Mouse (Mus musculus) forebrain, embryonic 11.5 days (tissue): ENCODE data around the gene Mpz. TPM values are rescaled to one million over a fixed set of nuclear protein-coding genes. Genes with fewer than 3 reads are reported as not detected.
A peak's percentile ranks its signal among the peaks of the same experiment; 100 is the strongest.
"Not testable (repeated sequence)": the region's sequence is repeated elsewhere in the genome, so short reads cannot be mapped to it uniquely, and the experiment has no call there.

Source experiments
- ATAC-seq: fragments of 200-750 bp; cut with Nextera tagmentation; replicated peaks from 2 replicates; pipeline ENCODE4 v1.8.0; 2017; ENCODE audit warnings: moderate TSS enrichment; ENCODE audit not compliant: low FRiP score
- DNase-seq: peaks from one replicate; pipeline ENCODE4 v3.0.0-alpha.2; 2017; ENCODE audit warnings: low spot score
- H3K27ac ChIP-seq: fragments of 300-500 bp; sonication (generic); 2 replicates; pipeline ENCODE4 v1.5.1; 2014; ENCODE audit warnings: low read depth, low read length
- H3K27me3 ChIP-seq: fragments of 300-500 bp; sonication (generic); 2 replicates; pipeline ENCODE4 v1.6.1; 2014; ENCODE audit warnings: mild to moderate bottlenecking, low read length, mixed read lengths; ENCODE audit not compliant: control insufficient read depth, insufficient read depth
- H3K36me3 ChIP-seq: fragments of 300-500 bp; sonication (generic); 2 replicates; pipeline ENCODE4 v1.6.1; 2014; ENCODE audit warnings: mild to moderate bottlenecking, low read length, moderate library complexity, mixed read lengths; ENCODE audit not compliant: control insufficient read depth, insufficient read depth
- H3K4me1 ChIP-seq: fragments of 300-500 bp; sonication (generic); replicated peaks from 2 replicates; pipeline ENCODE4 v1.6.1; 2014; ENCODE audit warnings: low read length, mixed read lengths; ENCODE audit not compliant: control insufficient read depth, insufficient read depth
- H3K4me2 ChIP-seq: fragments of 300-500 bp; sonication (generic); 2 replicates; pipeline ENCODE4 v1.6.1; 2014; ENCODE audit warnings: low read depth, mild to moderate bottlenecking, low read length, moderate library complexity, mixed read lengths; ENCODE audit not compliant: severe bottlenecking
- H3K4me3 ChIP-seq: fragments of 300-500 bp; sonication (generic); 2 replicates; pipeline ENCODE4 v1.5.1; 2014; ENCODE audit warnings: low read depth, low read length
- H3K9ac ChIP-seq: fragments of 300-500 bp; sonication (generic); 2 replicates; pipeline ENCODE4 v1.6.1; 2014; ENCODE audit warnings: low read length
- H3K9me3 ChIP-seq: fragments of 300-500 bp; sonication (generic); 2 replicates; pipeline ENCODE4 v1.6.1; 2016; ENCODE audit warnings: low read length, mixed read lengths; ENCODE audit not compliant: control insufficient read depth
- WGBS: fragments of 180-500 bp; shearing (Covaris S2); extraction: QIAGEN DNeasy Blood & Tissue Kit; methylation state at CpG from one replicate; pipeline ENCODE4 v1.1.7; 2014; 5-methylcytosine and 5-hydroxymethylcytosine counted together
- polyA plus RNA-seq: library from polyadenylated mRNA; unstranded; fragments of >200 nt; fragmentation: Nextera tagmentation; extraction: Ambion mirVana; gene quantifications from 2 replicates; pipeline ENCODE4 v1.2.1, GENCODE M21; 2014

Gene Mpz
- polyA plus RNA-seq, 1 experiment from 2014 or later, result 0.13 TPM

DNA sequence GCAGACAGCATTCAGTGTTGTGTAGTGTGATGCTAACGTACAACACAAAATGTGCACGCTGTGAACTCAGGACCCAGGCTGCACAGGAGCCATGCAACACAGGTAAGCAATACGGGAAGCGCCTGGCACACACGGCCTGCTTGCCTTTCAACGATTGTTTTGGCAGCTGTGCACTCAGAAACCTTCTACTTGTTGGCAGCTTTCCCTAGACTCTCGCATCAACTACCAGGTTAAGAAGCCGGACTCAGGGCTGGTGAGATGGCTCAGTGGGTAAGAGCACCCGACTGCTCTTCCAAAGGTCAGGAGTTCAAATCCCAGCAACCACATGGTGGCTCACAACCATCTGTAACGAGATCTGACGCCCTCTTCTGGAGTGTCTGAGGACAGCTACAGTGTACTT is 7.5 kb upstream of the Mpz start:
- WGBS, result 85% methylated on average over 11 of the region's 11 CpGs

GRCm38 (mm10) chr1:171150838-171151391 is 404 bp downstream of the Mpz start:
- no peak for DNase-seq
- Histone ChIP-seq H3K27me3 (no peaks in the 10 kb centered on the region), H3K9me3 (no peaks in the 10 kb centered on the region), H3K9ac (peak overlapping the region; percentile 54), H3K4me2 (peak overlapping the region; percentile 70), H3K4me1 (peaks cover 4% of the 10 kb centered on the region), H3K4me3 (peak overlapping the region; percentile 75), H3K36me3 (no peaks in the 10 kb centered on the region), H3K27ac (no peak overlapping the region)
- ATAC-seq, result peak; percentile 35
- WGBS, result 10% methylated on average over 18 of the region's 18 CpGs

More for the DNA sequence above, 7.5 kb upstream of the Mpz start:
- not testable (repeated sequence) for H3K27me3 ChIP-seq, H3K36me3 ChIP-seq, H3K9ac ChIP-seq, H3K4me2 ChIP-seq, H3K27ac ChIP-seq, ATAC-seq, DNase-seq, H3K4me1 ChIP-seq, H3K9me3 ChIP-seq, H3K4me3 ChIP-seq

DNA sequence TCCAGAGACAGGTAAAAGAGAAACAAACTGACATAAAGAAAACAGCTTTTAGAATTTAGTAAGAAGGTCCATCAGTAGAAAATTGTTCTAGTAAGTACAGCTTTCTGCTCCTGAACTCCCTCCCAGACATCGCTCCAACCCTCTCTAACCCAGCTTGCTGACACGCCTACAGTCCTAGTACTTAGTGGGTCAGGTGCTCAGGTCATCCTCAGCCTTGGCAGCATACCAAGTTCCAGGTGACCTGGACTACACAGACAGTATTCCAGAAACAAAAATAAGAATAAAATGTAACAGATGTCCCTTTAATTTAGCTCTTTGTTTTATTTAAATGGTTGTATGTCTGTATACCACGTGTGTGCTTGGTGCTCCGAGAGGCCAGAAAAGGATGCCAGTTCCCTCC is 1.5 kb downstream of the Mpz start:
- Histone ChIP-seq H3K4me1 (peaks cover 4% of the 10 kb centered on the region), H3K4me3 (no peak overlapping the region), H3K36me3 (no peaks in the 10 kb centered on the region), H3K9me3 (no peaks in the 10 kb centered on the region), H3K4me2 (no peak overlapping the region), H3K9ac (no peak overlapping the region), H3K27me3 (no peaks in the 10 kb centered on the region), H3K27ac (no peak overlapping the region)
- no peak for ATAC-seq
- no peak for DNase-seq
- 84% methylated on average over 4 of the region's 4 CpGs for WGBS

DNA sequence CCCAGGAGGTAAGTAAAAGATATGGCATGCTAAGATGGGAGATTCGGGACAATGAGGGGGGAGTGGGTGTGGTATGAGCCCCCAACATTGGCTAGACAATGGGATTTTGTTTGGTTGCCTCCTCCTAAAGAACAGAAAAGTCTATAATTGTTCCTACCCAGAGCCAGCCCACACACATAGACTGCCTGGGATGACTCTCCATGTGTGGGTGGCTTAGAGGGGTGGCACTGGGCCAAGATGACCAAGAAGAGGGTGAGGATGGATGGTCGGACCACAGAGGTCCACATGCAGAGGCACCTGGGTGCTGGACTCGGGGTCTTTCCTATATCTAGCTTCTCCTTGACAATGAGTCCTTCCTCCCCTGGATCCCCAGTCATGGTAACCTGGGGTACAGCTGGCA is 6.1 kb downstream of the Mpz start:
- no peak for DNase-seq
- Histone ChIP-seq H3K27ac (no peak overlapping the region), H3K27me3 (peaks cover 12% of the 10 kb centered on the region), H3K4me3 (no peak overlapping the region), H3K36me3 (no peaks in the 10 kb centered on the region), H3K4me1 (peaks cover 5% of the 10 kb centered on the region), H3K9me3 (no peaks in the 10 kb centered on the region), H3K4me2 (no peak overlapping the region), H3K9ac (no peak overlapping the region)
- WGBS, result 71% methylated on average over 3 of the region's 3 CpGs
- ATAC-seq, result no peak

DNA sequence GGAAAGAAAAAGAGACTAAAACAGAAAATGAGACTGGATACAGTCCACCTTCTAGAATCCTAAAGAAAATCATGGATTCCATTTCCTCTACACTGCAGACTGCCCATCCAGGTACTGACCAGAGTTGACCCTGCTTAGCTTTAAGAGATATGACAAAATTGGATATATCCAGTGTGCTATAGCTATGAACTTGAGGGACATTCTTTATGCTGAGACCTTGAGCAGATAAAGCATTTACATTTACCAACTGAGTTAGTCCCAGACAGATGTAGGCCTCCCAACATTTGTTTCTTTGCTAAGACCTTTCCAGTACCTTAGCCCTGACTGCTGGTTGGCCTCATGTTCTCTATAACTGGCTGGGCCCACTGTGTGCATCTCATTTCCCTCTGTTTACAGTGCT is 7.5 kb downstream of the Mpz start:
- H3K9ac ChIP-seq, result no peak overlapping the region
- no peak for DNase-seq
- no peak overlapping the region for H3K4me2 ChIP-seq
- no peak for ATAC-seq
- H3K27me3 ChIP-seq, result peaks cover 12% of the 10 kb centered on the region
- H3K4me3 ChIP-seq, result no peak overlapping the region
- H3K4me1 ChIP-seq, result peaks cover 5% of the 10 kb centered on the region
- no peaks in the 10 kb centered on the region for H3K9me3 ChIP-seq
- no peak overlapping the region for H3K27ac ChIP-seq
- no peaks in the 10 kb centered on the region for H3K36me3 ChIP-seq

DNA sequence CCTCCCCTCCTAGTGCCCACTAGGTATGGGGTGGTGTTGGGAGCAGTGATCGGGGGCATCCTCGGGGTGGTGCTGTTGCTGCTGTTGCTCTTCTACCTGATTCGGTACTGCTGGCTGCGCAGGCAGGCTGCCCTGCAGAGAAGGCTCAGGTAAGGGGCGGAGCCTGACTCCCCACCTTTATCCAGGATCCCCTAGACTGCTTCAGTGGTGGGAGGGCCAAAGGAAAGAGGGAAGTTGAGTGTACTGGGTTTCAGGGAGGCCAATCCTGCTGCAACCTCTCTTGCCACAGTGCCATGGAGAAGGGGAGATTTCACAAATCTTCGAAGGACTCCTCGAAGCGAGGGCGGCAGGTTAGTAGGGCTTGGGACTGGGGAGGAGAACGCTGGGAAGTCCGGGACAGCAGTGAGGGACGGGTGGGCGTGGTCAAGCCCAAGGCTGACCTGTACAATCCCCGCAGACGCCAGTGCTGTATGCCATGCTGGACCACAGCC is 9.0 kb downstream of the Mpz start:
- DNase-seq (no peak), ATAC-seq (no peak; the same call in 1 of the 2 replicates)
- WGBS, result 2% methylated on average over 15 of the region's 15 CpGs
- peak overlapping the region; percentile 15; the same call in 1 of the 2 replicates for H3K4me3 ChIP-seq
- H3K27me3 ChIP-seq, result peaks cover 12% of the 10 kb centered on the region
- H3K9ac ChIP-seq, result peak overlapping the region; percentile 17; the same call in 1 of the 2 replicates
- no peaks in the 10 kb centered on the region for H3K9me3 ChIP-seq
- H3K4me1 ChIP-seq, result peaks cover 5% of the 10 kb centered on the region
- peak overlapping the region; percentile 37 for H3K4me2 ChIP-seq
- no peak overlapping the region for H3K27ac ChIP-seq
- H3K36me3 ChIP-seq, result no peaks in the 10 kb centered on the region

- Histone ChIP-seq H3K9ac (no peak overlapping the region), H3K27ac (no peak overlapping the region), H3K27me3 (peaks cover 12% of the 10 kb centered on the region), H3K4me1 (peaks cover 5% of the 10 kb centered on the region), H3K9me3 (no peaks in the 10 kb centered on the region), H3K36me3 (no peaks in the 10 kb centered on the region), H3K4me2 (no peak overlapping the region), H3K4me3 (no peak overlapping the region)
- ATAC-seq (no peak), DNase-seq (no peak)
- WGBS, result 91% methylated on average over 3 of the region's 3 CpGs
Measured at GRCm38 (mm10) chr1:171162526-171162925, 12.0 kb downstream of the Mpz start.

DNA sequence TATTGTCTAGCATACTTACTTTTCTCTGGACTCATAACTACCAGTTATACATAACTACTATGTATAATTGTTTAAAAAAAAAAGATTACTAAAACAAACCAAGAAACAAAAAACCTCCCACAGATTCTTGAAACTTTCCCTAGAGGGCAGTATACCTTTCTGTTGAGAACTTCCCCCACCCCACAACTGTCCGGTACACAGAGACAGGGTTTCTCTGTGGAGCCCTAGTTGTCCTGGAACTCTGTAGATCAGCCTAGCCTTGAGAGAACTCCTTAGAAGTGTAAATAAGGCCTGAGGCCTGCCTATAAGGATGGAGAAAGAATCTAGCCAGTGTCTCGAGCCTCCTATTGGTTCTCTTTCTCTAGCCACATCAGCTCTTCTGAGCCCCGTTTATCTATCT is 13.7 kb downstream of the Mpz start:
- Histone ChIP-seq H3K27me3 (peaks cover 7% of the 10 kb centered on the region; the same call in 1 of the 2 replicates), H3K36me3 (no peaks in the 10 kb centered on the region), H3K4me2 (no peak overlapping the region), H3K4me3 (no peak overlapping the region), H3K4me1 (peaks cover 5% of the 10 kb centered on the region), H3K9ac (no peak overlapping the region), H3K9me3 (no peaks in the 10 kb centered on the region), H3K27ac (no peak overlapping the region)
- DNase-seq (no peak), ATAC-seq (no peak)
- WGBS, result 42% methylated on average over 3 of the region's 3 CpGs

- ATAC-seq (no peak), DNase-seq (no peak)
- H3K4me2 ChIP-seq, result no peak overlapping the region
- no peaks in the 10 kb centered on the region for H3K27me3 ChIP-seq
- H3K36me3 ChIP-seq, result no peaks in the 10 kb centered on the region
- no peaks in the 10 kb centered on the region for H3K9me3 ChIP-seq
- H3K9ac ChIP-seq, result no peak overlapping the region
- no peaks in the 10 kb centered on the region for H3K4me1 ChIP-seq
- 82% methylated on average over 5 of the region's 5 CpGs for WGBS
- H3K27ac ChIP-seq, result no peak overlapping the region
- H3K4me3 ChIP-seq, result no peak overlapping the region
Measured at GRCm38 (mm10) chr1:171165629-171166345, 15.3 kb downstream of the Mpz start.
